Mouse (Mus musculus): Measurements from ENCODE around the gene Rbm20. TPM values are rescaled to one million over a fixed set of nuclear protein-coding genes. Genes with fewer than 3 reads are reported as not detected.
"Not testable (repeated sequence)": the region's sequence is repeated elsewhere in the genome, so short reads cannot be mapped to it uniquely, and the experiment has no call there.

Gene Rbm20
- total RNA-seq (2021) = 10 to 100 TPM; 75.3 to 75.4 TPM
- long read RNA-seq, experiment 1, full-length matches to known transcripts = 4 of 39 reads
- long read RNA-seq, experiment 1, partial matches to known transcripts = 20 of 39 reads
- long read RNA-seq, experiment 1, other reads (novel, unspliced or antisense) = 15 of 39 reads
- long read RNA-seq, experiment 2, full-length matches to known transcripts = 10 of 52 reads
- long read RNA-seq, experiment 2, partial matches to known transcripts = 26 of 52 reads
- long read RNA-seq, experiment 2, other reads (novel, unspliced or antisense) = 16 of 52 reads

DNA sequence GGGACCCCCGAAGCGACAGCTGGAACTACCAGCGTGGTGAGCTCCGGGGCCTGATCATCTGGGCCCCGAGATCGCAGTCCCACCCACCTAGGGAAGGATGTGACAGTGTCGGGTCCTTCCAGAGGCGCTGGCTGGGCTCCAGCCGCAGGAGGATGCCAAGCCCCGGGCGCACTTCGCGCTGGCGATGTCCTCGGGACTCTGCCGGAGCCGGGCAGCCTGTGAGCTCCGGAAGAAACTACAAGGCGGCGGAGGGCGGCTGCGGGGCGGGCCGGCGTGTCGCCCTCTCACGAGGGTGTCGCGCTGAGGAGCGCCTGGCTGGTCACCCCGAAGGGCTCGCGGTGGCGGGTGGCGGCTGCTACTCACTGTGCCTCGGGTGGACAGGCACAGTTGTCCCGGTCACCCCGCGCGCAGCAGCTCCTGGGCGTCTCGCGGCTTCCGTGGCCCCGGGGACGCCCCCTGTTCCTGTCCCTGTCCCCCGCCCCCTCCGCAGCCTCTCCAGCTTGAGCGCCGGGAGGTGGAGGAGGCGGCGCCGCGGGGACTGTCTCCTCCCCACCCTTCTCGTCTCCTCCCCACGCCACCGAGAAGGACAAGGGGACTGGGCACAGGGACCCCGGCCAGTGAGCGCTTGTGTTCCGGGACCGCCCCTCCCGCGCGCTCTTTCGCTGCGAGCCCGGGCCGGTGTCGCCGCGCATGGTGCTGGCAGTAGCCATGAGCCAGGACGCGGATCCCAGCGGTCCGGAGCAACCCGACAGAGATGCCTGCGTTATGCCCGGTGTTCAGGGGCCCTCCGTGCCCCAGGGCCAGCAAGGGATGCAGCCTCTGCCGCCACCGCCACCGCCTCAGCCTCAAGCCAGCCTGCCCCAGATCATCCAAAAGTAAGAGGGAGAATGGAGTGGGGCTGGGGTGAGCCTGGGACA lies at the start of gene Rbm20:
Rbm20 (plus strand) TSS at position 589 of the 917 bp plus-strand sequence.
- peak; percentile 69 for DNase-seq (ENCODE audit: low spot score)

DNA sequence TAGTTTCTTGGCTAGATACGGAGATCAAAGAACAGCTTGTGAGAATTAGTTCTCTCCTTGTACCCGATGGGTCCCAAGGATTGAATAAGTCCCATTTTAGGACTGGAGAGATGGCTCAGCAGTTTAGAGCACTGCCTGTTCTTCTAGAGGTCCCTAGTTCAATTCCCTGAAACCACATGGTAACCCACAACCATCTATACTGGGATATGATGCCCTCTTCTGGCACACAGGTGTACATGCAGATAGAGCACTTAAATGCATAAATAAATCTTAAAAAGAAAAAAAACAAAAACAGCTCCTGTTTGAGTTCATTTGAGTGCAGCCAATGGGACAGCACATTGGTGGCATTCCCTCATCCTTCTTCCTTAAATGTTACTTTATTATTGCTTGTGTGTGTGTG lies 39.1 kb upstream of the Rbm20 start:
- no peak for DNase-seq (ENCODE audit: low spot score)

DNA sequence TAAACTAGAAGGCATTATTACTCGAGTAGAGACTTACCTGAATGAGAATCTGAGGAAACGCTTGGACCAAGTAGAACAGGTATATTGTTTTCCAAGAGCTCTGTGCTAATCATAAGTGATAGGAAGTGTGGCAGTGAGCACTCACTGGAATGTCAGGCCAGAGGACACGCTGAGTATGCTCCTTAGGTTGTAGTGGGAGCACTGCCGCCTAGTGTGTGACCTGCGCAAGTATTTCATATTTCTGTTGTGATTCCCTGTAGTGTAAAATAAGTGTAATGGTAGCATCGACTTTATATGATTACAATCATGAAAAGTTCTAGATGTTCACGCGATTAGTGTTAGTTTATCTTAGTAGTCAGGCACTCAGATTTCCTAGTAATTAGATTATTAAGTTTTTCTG lies 38.4 kb upstream of the Rbm20 start:
- DNase-seq (ENCODE audit: low spot score) = no peak

DNA sequence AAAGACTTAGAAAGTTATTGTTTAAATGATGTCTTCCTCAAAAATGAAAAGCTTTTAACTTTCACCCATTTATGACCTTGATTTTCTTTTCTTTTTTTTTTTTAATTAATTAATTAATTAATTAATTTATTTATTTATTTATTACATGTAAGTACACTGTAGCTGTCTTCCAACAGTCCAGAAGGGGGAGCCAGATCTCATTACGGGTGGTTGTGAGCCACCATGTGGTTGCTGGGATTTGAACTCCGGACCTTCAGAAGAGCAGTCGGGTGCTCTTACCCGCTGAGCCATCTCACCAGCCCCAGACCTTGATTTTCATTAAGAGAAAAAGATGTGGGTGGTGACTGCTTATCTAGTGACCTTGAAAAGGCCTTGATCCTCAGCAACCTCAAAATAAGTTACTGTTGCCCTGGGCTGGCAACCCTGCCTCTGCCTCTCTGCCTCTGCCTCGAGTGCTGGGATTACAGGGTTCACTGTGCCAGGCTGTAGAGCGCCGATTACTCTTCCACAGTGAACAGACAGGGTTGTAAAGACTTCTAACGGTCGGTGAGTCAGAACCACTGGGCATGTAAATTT lies 33.0 kb upstream of the Rbm20 start:
- DNase-seq (ENCODE audit: low spot score) = no peak

DNA sequence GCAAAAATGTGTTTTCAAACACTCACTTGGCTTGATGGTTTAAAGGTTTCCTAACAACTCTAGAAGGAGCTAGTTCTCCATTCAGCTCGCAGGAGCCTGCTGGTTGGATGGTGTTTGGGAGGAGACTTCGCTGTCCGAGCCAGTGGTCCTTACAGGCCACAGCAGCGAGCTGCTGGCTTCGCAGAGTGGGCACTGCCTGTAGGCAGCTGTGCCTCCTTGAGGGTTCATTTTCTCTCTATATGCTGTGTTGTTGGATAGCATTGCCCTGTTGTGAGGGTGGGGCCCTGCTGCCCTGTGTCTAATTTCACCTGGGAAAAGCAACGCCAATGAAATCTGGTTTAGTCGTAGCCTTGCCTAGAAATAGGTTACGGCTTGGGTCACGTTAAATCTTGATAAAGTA lies 29.8 kb upstream of the Rbm20 start:
- no peak for DNase-seq (ENCODE audit: low spot score)

GRCm38 (mm10) chr19:53648056-53648455 lies 29.1 kb upstream of the Rbm20 start:
- peak; percentile 72 for DNase-seq (ENCODE audit: low spot score)

GRCm38 (mm10) chr19:53648802-53649236 lies 28.3 kb upstream of the Rbm20 start:
- DNase-seq (ENCODE audit: low spot score) = peak; percentile 87

DNA sequence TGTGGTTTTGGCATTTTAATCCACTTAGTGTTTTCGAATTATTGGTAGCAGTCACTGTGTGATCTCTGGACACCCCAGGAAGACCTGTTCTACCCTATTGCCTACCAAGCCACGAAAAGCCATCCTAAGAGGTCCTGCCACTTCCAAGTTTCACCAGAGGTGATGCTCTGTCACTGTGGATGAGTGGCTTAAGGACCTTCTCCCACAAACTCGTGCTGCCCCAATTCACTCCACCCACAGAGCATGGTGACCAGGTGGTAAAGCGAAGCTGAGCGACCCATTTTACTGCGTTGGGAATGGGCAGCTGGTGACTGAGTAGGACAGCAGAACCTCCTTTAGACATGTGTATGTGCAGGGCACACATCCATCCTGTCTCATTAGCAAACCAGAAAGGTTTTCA lies 27.7 kb upstream of the Rbm20 start:
- DNase-seq (ENCODE audit: low spot score) = no peak

- DNase-seq (ENCODE audit: low spot score) = no peak
Observed at GRCm38 (mm10) chr19:53649802-53650201, 27.3 kb upstream of the Rbm20 start.

GRCm38 (mm10) chr19:53650921-53651320 lies 26.2 kb upstream of the Rbm20 start:
- no peak for DNase-seq (ENCODE audit: low spot score)

- no peak for DNase-seq (ENCODE audit: low spot score)
Observed at GRCm38 (mm10) chr19:53652267-53652666, 24.8 kb upstream of the Rbm20 start.

- DNase-seq (ENCODE audit: low spot score) = peak; percentile 47
Observed at GRCm38 (mm10) chr19:53653624-53654467, 23.3 kb upstream of the Rbm20 start.

DNA sequence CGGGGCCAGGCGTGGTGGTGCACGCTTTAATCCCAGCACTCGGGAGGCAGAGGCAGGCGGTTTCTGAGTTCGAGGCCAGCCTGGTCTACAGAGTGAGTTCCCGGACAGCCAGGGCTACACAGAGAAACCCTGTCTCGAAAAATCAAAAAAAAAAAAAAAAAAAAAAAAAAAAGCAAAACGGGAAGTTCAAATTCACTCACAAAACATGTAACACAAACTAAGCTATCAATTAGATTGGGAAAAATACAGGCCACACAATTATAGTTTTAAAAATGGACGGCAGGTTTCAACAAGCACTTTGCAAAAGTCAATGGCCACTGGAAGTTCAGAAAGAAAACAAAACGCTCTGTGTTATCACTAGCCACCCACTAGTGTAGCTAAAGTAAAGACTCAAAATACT lies 20.7 kb upstream of the Rbm20 start:
- not testable (repeated sequence) for DNase-seq (ENCODE audit: low spot score)

- no peak for DNase-seq (ENCODE audit: low spot score)
Observed at GRCm38 (mm10) chr19:53657437-53657836, 19.7 kb upstream of the Rbm20 start.

- DNase-seq (ENCODE audit: low spot score) = no peak
Observed at GRCm38 (mm10) chr19:53660722-53661420, 16.2 kb upstream of the Rbm20 start.

DNA sequence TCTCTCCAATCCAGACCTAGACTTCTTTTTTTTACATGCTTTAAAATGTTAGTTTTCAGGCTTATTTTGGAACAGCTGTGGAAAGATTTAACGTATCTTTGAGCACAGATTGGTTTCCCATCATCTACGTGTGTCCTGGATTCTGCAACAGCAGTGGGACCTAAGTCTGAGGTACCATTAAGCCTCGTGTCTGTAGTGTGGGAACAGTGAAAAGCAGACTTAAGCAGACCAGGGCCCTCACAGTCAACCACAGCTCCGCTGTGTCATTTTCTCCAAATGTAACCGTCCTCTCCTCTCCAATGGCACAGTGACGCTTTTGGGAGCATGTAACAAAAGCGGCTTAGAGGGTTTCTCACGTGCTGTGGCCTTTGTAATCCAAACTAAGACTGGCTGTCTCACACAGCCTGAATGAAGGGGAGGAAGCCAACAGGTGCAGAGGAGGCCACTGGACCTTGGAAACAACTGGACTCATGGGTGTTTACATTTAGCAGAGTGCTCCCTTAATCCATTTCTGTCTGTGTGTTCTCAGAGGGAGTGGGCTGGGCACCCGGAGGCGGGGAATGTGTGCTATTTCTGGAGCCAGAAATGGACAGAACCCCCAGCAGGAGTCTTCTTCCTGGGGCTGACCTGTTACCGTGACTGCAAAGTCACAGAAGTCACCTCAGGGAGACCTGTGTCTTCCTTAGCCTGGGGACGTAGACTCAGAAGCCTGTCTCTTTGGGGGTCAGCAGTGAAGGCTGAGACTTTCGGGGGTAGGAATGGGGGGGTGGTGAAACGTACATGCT lies 15.0 kb upstream of the Rbm20 start:
- no peak for DNase-seq (ENCODE audit: low spot score)

DNA sequence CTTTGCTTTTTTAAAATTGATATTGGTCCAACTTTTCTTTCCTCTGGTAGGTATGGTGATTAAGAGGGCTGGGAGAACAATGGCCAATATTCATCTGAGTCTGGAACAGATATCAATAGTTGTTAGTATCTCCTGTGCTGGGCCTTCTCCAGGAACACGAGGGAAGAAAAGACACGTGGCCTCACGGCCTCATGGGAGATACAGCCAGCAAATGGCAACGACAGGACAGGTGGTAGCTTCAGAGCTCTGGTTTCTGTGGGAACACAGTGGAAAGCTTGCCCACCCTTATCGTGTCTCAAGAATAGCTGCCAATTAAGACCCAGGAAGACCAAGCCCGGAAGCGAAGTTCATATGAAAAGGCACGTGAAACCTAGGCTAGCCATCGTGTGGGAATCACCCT lies 12.3 kb upstream of the Rbm20 start:
- no peak for DNase-seq (ENCODE audit: low spot score)

DNA sequence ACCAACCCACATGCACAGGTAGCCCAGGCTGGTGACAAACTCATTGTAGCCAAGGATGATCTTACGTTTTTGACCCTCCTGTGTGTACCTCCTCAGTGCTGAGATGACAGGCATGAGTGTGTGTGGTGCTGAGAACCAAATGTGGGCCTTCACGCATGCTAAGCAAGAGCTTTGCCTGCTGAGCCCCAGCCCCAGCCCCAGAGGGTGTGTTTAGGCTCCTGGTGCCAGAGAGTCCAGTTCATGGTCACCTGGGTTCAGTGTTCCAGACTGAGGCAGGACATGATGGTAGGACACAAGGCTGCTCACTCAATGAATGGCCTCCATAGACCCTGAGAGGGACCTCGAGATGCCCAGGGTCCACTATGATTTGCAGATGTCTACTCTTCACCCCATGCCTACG lies 11.7 kb upstream of the Rbm20 start:
- DNase-seq (ENCODE audit: low spot score) = no peak

- no peak for DNase-seq (ENCODE audit: low spot score)
Observed at GRCm38 (mm10) chr19:53666708-53667107, 10.4 kb upstream of the Rbm20 start.

- DNase-seq (ENCODE audit: low spot score) = no peak
Observed at GRCm38 (mm10) chr19:53668821-53669220, 8.3 kb upstream of the Rbm20 start.
